Mouse (Mus musculus) forebrain, embryonic 11.5 days (tissue): ENCODE data around the gene Hecw1. TPM values are rescaled to one million over a fixed set of nuclear protein-coding genes. Genes with fewer than 3 reads are reported as not detected.

Source experiments
- ATAC-seq: fragments of 200-750 bp; cut with Nextera tagmentation; replicated peaks from 2 replicates; pipeline ENCODE4 v1.8.0; 2017; ENCODE audit warnings: moderate TSS enrichment; ENCODE audit not compliant: low FRiP score
- DNase-seq: peaks from one replicate; pipeline ENCODE4 v3.0.0-alpha.2; 2017; ENCODE audit warnings: low spot score
- H3K27ac ChIP-seq: fragments of 300-500 bp; sonication (generic); 2 replicates; pipeline ENCODE4 v1.5.1; 2014; ENCODE audit warnings: low read depth, low read length
- H3K27me3 ChIP-seq: fragments of 300-500 bp; sonication (generic); 2 replicates; pipeline ENCODE4 v1.6.1; 2014; ENCODE audit warnings: mild to moderate bottlenecking, low read length, mixed read lengths; ENCODE audit not compliant: control insufficient read depth, insufficient read depth
- H3K36me3 ChIP-seq: fragments of 300-500 bp; sonication (generic); 2 replicates; pipeline ENCODE4 v1.6.1; 2014; ENCODE audit warnings: mild to moderate bottlenecking, low read length, moderate library complexity, mixed read lengths; ENCODE audit not compliant: control insufficient read depth, insufficient read depth
- H3K4me1 ChIP-seq: fragments of 300-500 bp; sonication (generic); replicated peaks from 2 replicates; pipeline ENCODE4 v1.6.1; 2014; ENCODE audit warnings: low read length, mixed read lengths; ENCODE audit not compliant: control insufficient read depth, insufficient read depth
- H3K4me2 ChIP-seq: fragments of 300-500 bp; sonication (generic); 2 replicates; pipeline ENCODE4 v1.6.1; 2014; ENCODE audit warnings: low read depth, mild to moderate bottlenecking, low read length, moderate library complexity, mixed read lengths; ENCODE audit not compliant: severe bottlenecking
- H3K4me3 ChIP-seq: fragments of 300-500 bp; sonication (generic); 2 replicates; pipeline ENCODE4 v1.5.1; 2014; ENCODE audit warnings: low read depth, low read length
- H3K9ac ChIP-seq: fragments of 300-500 bp; sonication (generic); 2 replicates; pipeline ENCODE4 v1.6.1; 2014; ENCODE audit warnings: low read length
- H3K9me3 ChIP-seq: fragments of 300-500 bp; sonication (generic); 2 replicates; pipeline ENCODE4 v1.6.1; 2016; ENCODE audit warnings: low read length, mixed read lengths; ENCODE audit not compliant: control insufficient read depth
- WGBS: fragments of 180-500 bp; shearing (Covaris S2); extraction: QIAGEN DNeasy Blood & Tissue Kit; methylation state at CpG from one replicate; pipeline ENCODE4 v1.1.7; 2014; 5-methylcytosine and 5-hydroxymethylcytosine counted together
- polyA plus RNA-seq: library from polyadenylated mRNA; unstranded; fragments of >200 nt; fragmentation: Nextera tagmentation; extraction: Ambion mirVana; gene quantifications from 2 replicates; pipeline ENCODE4 v1.2.1, GENCODE M21; 2014

Gene Hecw1
- polyA plus RNA-seq, 1 experiment from 2014 or later = 5.5 TPM

DNA sequence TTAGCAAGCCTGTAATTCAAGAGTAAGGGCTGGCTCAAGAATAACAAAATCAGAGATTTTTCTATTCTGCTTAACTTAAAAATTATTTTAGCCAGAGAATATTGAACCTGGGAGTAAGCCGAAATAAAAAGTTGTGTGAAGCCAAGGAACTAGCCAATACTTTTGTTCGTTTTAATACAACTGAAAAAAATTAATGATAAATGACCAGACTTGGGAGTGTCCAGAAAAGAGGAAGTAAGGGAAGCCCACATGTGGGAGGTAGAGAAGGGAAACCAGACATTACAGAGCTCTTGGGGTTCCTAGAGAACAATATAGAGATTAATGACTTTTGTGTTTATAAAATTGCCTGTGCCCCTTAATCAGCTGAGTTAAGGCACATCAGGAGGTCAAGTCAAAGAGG lies 66.0 kb downstream of the Hecw1 start:
- no peak for DNase-seq
- H3K27ac ChIP-seq = no peak overlapping the region
- no peaks in the 10 kb centered on the region for H3K27me3 ChIP-seq
- H3K9ac ChIP-seq = no peak overlapping the region
- H3K4me1 ChIP-seq = no peaks in the 10 kb centered on the region
- no peaks in the 10 kb centered on the region for H3K36me3 ChIP-seq
- 82% methylated on average over 2 of the region's 2 CpGs for WGBS
- no peak for ATAC-seq
- H3K4me2 ChIP-seq = no peak overlapping the region
- no peaks in the 10 kb centered on the region for H3K9me3 ChIP-seq
- no peak overlapping the region for H3K4me3 ChIP-seq

DNA sequence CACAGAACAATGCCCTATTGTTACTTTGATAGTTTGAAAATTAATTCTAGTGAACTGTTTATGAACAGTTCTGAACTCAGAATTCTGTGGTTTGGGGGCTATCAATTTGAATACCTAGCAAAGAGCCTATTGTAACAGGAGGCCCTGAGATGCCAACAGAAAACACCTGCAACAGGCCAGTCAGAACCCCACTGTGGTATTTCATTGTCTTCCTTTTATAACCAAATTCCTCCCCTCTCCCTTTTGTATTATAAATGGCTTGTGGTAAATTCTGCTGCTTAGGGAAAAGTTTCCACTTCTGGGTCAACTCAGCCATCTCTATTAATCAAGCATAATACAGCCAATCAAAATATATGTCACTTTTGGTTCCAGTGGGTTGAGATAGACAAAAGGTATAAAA lies 83.5 kb downstream of the Hecw1 start:
- no peak for DNase-seq
- Histone ChIP-seq H3K36me3 (no peaks in the 10 kb centered on the region), H3K4me3 (no peak overlapping the region), H3K9me3 (no peaks in the 10 kb centered on the region), H3K9ac (no peak overlapping the region), H3K27me3 (no peaks in the 10 kb centered on the region), H3K4me2 (no peak overlapping the region), H3K4me1 (no peaks in the 10 kb centered on the region), H3K27ac (no peak overlapping the region)
- no peak for ATAC-seq

DNA sequence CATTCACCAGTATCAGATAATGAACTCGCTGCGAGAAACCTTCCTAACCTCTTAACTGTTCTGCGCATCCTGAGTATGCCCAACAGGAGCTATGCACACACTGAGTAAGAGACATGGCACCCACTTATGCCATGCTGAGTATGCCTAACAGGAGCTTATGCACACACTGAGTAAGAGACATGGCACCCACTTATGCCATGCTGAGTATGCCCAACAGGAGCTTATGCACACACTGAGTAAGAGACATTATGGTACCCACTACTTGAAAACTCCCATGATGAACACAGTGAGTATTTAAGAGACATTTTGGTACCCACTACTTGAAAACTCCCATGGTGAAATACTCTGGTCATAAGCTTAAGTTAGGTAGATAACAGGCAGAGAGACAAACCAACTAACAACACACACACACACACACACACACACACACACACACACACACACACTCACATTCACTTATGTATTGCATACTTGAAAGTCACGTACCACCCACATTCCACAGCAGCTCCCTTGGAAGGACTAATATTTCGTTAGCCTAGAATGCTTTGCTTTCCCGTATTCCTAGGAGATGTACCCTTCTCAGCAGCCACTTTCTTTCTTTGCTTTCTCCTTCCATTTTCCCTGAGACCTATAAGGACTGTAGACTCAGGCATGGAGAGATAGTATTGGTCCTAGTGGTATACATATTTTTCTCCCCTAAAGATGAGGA lies 94.0 kb downstream of the Hecw1 start:
- WGBS = 87% methylated on average over 6 of the region's 6 CpGs
- Histone ChIP-seq H3K4me2 (no peak overlapping the region), H3K27me3 (no peaks in the 10 kb centered on the region), H3K4me3 (no peak overlapping the region), H3K27ac (no peak overlapping the region), H3K9ac (no peak overlapping the region), H3K36me3 (no peaks in the 10 kb centered on the region), H3K9me3 (no peaks in the 10 kb centered on the region), H3K4me1 (no peaks in the 10 kb centered on the region)
- ATAC-seq (no peak), DNase-seq (no peak)

DNA sequence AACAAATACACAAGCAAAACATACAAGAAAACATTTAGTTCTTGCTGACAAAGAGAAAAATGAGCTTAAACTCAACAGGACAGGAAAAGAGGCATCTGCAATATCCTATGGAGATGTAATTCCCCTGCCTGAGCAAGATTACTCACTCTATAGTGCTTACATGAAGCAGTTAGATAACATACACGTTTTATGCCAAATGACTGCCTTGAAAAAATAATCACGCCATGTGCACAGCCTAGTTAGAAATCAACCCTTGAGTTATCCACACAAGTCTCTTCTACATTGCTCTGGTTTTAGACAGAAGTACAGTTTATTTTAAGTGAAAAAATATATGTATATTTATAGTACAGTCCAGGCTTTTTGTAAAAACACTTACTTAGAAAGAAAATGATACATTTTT lies 98.2 kb downstream of the Hecw1 start:
- ATAC-seq = no peak
- Histone ChIP-seq H3K9ac (no peak overlapping the region), H3K27ac (no peak overlapping the region), H3K9me3 (no peaks in the 10 kb centered on the region), H3K4me1 (no peaks in the 10 kb centered on the region), H3K36me3 (no peaks in the 10 kb centered on the region), H3K27me3 (no peaks in the 10 kb centered on the region), H3K4me3 (no peak overlapping the region), H3K4me2 (no peak overlapping the region)
- DNase-seq = no peak
- WGBS = 89% methylated on average over 2 of the region's 2 CpGs

DNA sequence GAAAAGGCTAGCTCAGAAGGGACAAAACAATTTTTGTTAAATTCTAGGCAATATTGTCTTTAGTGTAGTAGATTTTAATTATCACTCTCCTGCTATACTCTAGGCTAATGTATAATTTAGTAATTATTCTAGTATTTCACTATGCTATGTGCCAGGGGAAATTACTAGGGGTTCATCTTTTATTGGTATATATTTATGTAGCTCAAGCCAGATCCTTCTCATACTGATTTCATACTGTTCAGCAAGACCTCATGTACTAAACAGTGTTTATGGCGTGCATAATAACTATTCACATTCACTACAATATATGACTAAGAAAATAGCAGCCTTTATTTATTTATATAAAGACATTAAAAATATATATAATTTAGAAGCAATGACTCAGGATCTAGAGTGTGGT lies 109.6 kb downstream of the Hecw1 start:
- no peaks in the 10 kb centered on the region for H3K27me3 ChIP-seq
- no peak for DNase-seq
- H3K27ac ChIP-seq = no peak overlapping the region
- no peak overlapping the region for H3K4me2 ChIP-seq
- WGBS = 88% methylated on average over 1 of the region's 1 CpGs
- no peak overlapping the region for H3K9ac ChIP-seq
- H3K9me3 ChIP-seq = no peaks in the 10 kb centered on the region
- no peak overlapping the region for H3K4me3 ChIP-seq
- no peaks in the 10 kb centered on the region for H3K36me3 ChIP-seq
- ATAC-seq = no peak
- no peaks in the 10 kb centered on the region for H3K4me1 ChIP-seq

DNA sequence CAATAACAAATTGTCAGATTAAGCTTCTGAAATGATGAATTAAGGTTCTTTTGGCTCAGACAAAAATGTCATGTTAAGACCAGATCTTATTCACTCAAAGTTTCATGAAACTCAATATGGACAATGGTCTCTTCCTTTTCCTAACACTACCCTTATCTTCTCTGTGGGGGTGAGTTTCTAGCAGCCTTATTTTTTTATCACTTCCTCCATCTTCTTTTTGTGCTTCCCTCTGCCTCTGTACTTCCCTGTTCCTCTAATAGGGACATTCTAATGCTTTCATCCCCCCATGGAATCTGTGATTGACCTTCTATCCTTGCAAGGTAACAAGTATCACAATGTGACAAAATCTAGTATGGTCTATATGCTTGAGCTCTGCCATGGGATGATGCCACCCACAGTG lies 148.6 kb downstream of the Hecw1 start:
- Histone ChIP-seq H3K36me3 (no peaks in the 10 kb centered on the region), H3K27me3 (no peaks in the 10 kb centered on the region), H3K4me3 (no peak overlapping the region), H3K4me2 (no peak overlapping the region), H3K4me1 (no peaks in the 10 kb centered on the region), H3K9me3 (no peaks in the 10 kb centered on the region), H3K9ac (no peak overlapping the region), H3K27ac (no peak overlapping the region)
- ATAC-seq (no peak), DNase-seq (no peak)

DNA sequence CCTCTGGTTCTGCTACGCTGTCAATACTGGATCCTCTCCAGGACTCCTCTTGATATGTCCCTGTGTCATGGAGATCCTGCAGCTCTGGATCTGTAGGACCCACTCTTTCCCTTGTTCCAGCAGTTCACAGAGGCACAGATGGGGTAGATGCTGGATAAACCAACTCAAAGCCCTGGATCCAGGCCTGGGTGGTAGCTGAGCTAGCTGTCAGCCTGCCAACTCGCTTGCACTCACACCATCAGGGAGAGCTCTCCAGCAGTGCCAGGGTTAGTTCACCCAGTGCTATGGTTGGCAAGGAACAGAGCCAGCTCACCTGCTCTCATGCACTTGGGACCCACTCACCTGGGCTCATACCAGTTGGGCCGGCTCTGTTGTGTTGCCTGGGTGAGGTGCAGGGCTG lies 157.5 kb downstream of the Hecw1 start:
- Histone ChIP-seq H3K9ac (no peak overlapping the region), H3K4me2 (no peak overlapping the region), H3K27me3 (no peaks in the 10 kb centered on the region), H3K9me3 (no peaks in the 10 kb centered on the region), H3K4me3 (no peak overlapping the region), H3K36me3 (no peaks in the 10 kb centered on the region), H3K27ac (no peak overlapping the region), H3K4me1 (no peaks in the 10 kb centered on the region)
- WGBS = 85% methylated on average over 3 of the region's 3 CpGs
- no peak for ATAC-seq
- no peak for DNase-seq

DNA sequence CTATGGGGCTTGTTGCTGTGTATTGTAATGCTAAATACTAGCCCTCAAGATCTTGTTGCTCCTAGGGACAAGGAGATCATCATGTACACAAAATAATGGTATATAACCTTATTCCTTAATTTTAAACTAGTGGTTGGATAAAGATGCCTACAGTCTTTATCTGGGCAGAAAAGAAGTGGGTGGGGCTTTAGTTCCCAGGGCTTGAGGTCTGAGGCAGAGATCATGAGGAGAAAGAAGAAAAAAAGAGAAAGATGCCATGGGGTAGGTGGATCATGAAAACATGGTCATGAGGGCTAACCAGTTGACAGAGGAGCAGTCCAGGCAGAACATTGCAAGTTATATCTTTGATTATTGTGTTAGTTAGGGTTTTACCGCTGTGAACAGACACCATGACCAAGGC lies 195.8 kb downstream of the Hecw1 start:
- Histone ChIP-seq H3K9ac (no peak overlapping the region), H3K4me3 (no peak overlapping the region), H3K36me3 (no peaks in the 10 kb centered on the region), H3K9me3 (no peaks in the 10 kb centered on the region), H3K4me2 (no peak overlapping the region), H3K27me3 (no peaks in the 10 kb centered on the region), H3K27ac (no peak overlapping the region), H3K4me1 (no peaks in the 10 kb centered on the region)
- ATAC-seq (no peak), DNase-seq (no peak)
- WGBS = 85% methylated on average over 1 of the region's 1 CpGs

DNA sequence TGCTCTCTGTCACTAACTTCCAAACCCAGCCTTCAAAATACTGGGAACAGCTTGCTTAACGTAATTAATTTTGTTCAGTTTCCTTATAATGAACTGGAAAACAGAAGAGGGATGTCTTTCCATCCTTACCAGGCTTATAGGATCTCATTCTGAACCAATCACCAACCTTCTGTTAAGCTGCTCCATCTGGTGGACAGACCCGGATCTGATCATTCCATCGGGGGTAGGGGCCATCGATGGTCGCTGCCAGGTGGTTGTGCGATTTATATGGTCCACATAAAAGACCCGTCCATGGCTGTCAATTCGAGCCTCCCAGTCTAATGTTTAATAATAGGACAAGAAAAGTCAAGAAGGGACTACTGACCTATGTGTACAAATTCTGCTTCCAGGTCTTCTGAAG lies 216.4 kb downstream of the Hecw1 start:
- H3K4me2 ChIP-seq = no peak overlapping the region
- no peak overlapping the region for H3K27ac ChIP-seq
- no peak overlapping the region for H3K4me3 ChIP-seq
- no peaks in the 10 kb centered on the region for H3K36me3 ChIP-seq
- H3K9ac ChIP-seq = no peak overlapping the region
- no peaks in the 10 kb centered on the region for H3K9me3 ChIP-seq
- WGBS = 32% methylated on average over 8 of the region's 8 CpGs
- ATAC-seq (no peak; the same call in 1 of the 2 replicates), DNase-seq (no peak)
- H3K27me3 ChIP-seq = no peaks in the 10 kb centered on the region
- H3K4me1 ChIP-seq = no peaks in the 10 kb centered on the region
